Mouse (Mus musculus) adrenal gland, adult 10 weeks (tissue): ENCODE measurements around the gene Klk1b24. TPM values are rescaled to one million over a fixed set of nuclear protein-coding genes. Genes with fewer than 3 reads are reported as not detected.

Experiments used
- polyA plus RNA-seq: library from polyadenylated mRNA; stranded (reverse); fragments of 350-450 nt; fragmentation: Illumina TruSeq; extraction: RNeasy Lipid Tissue Mini Kit (QIAGEN cat#74804); gene quantifications from one replicate; pipeline ENCODE4 v1.2.3, GENCODE M21; 2014; ENCODE audit warnings: low read depth, low replicate concordance

Klk1b24 gene
- polyA plus RNA-seq, result not detected

GRCm38 (mm10) chr7:44187936-44188335 is at the start of gene Klk1b24:
TSS of gene Klk1b24 (plus strand) at chr7:44188236.

DNA sequence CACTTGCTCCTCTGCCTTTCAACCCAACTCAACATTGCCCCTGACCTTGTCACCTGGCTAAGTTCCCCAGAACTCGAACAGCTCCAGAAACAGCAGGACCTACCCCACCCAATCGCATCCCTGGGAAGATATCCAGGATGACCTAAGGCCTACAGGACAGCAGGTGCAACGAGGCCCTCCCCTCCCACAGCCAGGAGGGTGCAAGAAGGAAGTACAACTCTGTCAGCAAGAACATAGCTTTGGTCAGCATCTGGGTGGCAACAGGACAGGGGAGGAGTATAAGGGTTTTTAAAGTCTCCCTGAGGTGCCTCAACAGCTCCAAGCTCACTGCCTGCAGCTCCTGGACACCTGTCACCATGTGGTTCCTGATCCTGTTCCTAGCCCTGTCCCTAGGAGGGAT is 9.9 kb downstream of the Klk1b24 start, which contains the start of gene Klk1b3:
Klk1b3 (plus strand) TSS at position 301 of the 400 bp plus-strand sequence.

GRCm38 (mm10) chr7:44207135-44207534 is 19.1 kb downstream of the Klk1b24 start, which contains the start of gene Klk1b4:
TSS of gene Klk1b4 (plus strand) at chr7:44207435.

GRCm38 (mm10) chr7:44215645-44216044 is 27.6 kb downstream of the Klk1b24 start, which contains the start of gene Klk1b5:
TSS of gene Klk1b5 (plus strand) at chr7:44215945.

DNA sequence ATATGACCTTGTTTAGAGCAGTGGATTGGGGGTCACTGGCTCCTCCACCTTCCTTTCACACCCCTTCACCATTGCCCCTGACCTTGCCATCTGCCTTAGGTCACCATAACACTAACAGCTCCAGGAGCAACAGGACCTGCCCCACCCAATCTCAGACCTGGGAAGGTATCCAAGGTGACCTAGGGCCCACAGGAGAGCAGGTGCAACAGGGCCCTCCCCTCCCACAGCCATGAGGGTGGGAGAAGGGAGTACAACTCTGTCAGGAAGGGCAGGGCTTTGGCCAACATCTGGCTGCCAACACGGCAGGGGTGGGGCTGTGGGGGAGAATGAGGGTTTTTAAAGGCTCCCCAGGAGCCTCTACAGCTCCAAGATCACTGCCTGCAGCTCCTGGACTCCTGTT is 37.0 kb downstream of the Klk1b24 start, which contains the start of gene Klk1:
Klk1 (plus strand) TSS at position 285 of the 400 bp plus-strand sequence.

DNA sequence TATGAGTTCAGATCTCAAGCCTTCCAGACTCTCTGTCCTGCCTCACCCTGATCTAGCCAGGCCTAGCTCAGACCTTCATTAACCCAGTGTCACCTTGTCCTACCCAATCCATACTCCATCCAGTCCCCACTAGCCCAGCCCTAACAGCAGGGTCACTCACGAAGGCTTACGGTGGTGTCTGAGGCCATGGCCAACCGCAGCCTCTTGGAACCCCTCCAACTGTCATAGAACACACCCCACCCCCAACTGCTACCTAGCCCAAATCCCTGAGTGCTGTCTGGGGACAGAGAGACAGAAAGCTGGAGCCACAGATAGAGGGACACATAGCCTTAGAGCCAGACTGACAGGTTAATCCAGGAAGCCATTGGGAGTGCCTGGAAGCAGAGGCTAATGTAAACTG is 47.9 kb downstream of the Klk1b24 start, which contains the start of gene Gm36864:
Gm36864 (plus strand) TSS at position 269 of the 400 bp plus-strand sequence.

Other genes with a start within 250 kb of the Klk1b24 start
- not detected for gene Klk1b8, start 237.6 kb upstream of the Klk1b24 start, polyA plus RNA-seq
- not detected for gene Klk1b1, start 221.5 kb upstream of the Klk1b24 start, polyA plus RNA-seq
- not detected for gene Klk1b9, start 212.2 kb upstream of the Klk1b24 start, polyA plus RNA-seq
- not detected for gene Klk1b11, start 192.4 kb upstream of the Klk1b24 start, polyA plus RNA-seq
- not detected for gene Klk1b26, start 176.1 kb upstream of the Klk1b24 start, polyA plus RNA-seq
- not detected for gene Klk1b27, start 135.9 kb upstream of the Klk1b24 start, polyA plus RNA-seq
- not detected for gene Klk1b21, start 85.9 kb upstream of the Klk1b24 start, polyA plus RNA-seq
- not detected for gene Klk1b22, start 75.6 kb upstream of the Klk1b24 start, polyA plus RNA-seq
- not detected for gene Klk1b16, start 51.5 kb upstream of the Klk1b24 start, polyA plus RNA-seq
- gene Klk1b3, start 10.0 kb downstream of the Klk1b24 start, polyA plus RNA-seq, result not detected
- gene Klk1b4, start 19.2 kb downstream of the Klk1b24 start, polyA plus RNA-seq, result not detected
- not detected for gene Klk1b5, start 27.7 kb downstream of the Klk1b24 start, polyA plus RNA-seq
- not detected for gene Klk1, start 37.1 kb downstream of the Klk1b24 start, polyA plus RNA-seq
- not detected for gene Gm36864, start 47.9 kb downstream of the Klk1b24 start, polyA plus RNA-seq
- not detected for gene 1700028J19Rik, start 58.5 kb downstream of the Klk1b24 start, polyA plus RNA-seq
- gene 2410002F23Rik, start 58.5 kb downstream of the Klk1b24 start, polyA plus RNA-seq, result 57.7 TPM
- not detected for gene Acp4, start 69.1 kb downstream of the Klk1b24 start, polyA plus RNA-seq
- gene Gm15517, start 73.2 kb downstream of the Klk1b24 start, polyA plus RNA-seq, result not detected
- gene Clec11a, start 118.7 kb downstream of the Klk1b24 start, polyA plus RNA-seq, result 3.7 TPM
- gene Shank1, start 122.0 kb downstream of the Klk1b24 start, polyA plus RNA-seq, result 0.12 TPM
- gene Syt3, start 195.9 kb downstream of the Klk1b24 start, polyA plus RNA-seq, result not detected
- gene 1700008O03Rik, start 197.6 kb downstream of the Klk1b24 start, polyA plus RNA-seq, result not detected
- 0.35 TPM for gene Lrrc4b, start 240.8 kb downstream of the Klk1b24 start, polyA plus RNA-seq